Mouse (Mus musculus): ENCODE measurements around the gene Akain1. TPM values are rescaled to one million over a fixed set of nuclear protein-coding genes. Genes with fewer than 3 reads are reported as not detected.

Akain1 gene
- polyA plus RNA-seq (2015; fragmentation: Nextera tagmentation; extraction: Ambion mirVana): not detected in 2 replicates

DNA sequence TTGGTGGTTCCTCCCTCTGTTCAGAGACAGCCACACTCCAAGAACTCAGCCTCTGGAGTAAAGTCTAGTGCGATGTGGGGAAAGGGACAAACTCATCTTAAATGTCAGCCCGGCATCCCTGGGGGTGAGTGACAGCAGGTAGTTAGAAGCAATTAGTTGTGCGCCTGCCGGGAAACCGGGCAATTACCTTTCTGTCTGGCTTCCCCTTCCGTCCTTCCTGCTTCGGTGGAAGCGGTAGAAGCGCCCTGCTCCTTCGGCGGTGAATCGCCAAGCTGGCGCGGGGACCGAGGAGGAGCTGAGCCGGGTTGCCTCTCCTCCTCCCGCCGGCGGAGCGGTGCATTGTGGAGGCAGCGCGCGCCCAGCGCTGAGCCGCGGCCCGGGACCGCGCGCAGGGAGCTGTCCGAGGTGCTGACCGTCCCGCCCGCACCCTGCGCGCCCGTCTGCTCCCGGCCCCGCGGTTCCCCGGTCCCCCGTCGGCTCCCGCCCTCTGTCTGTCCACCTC lies at the start of gene Akain1:
Gene Akain1 (plus strand): TSS at position 337 of the 502 bp plus-strand sequence.
- Histone ChIP-seq H3K4me2 (peak within 1 kb of the TSS; percentile 75), H3K27me3 (replicated peaks) (peaks cover 53% of the 10 kb centered on the region), H3K36me3 (no peaks in the 10 kb centered on the region), H3K27ac (replicated peaks) (no peak within 1 kb of the TSS), H3K9me3 (no peaks in the 10 kb centered on the region), H3K4me3 (peak within 1 kb of the TSS; percentile 58), H3K4me1 (peaks cover 16% of the 10 kb centered on the region), H3K9ac (peak within 1 kb of the TSS; percentile 74)
- WGBS: under 1% methylated on average over 27 of the region's 44 CpGs
- ATAC-seq (ENCODE audit: extremely low read depth, insufficient number of reproducible peaks, low FRiP score, low TSS enrichment): peak; percentile 71; the same call in 1 of the 2 replicates

DNA sequence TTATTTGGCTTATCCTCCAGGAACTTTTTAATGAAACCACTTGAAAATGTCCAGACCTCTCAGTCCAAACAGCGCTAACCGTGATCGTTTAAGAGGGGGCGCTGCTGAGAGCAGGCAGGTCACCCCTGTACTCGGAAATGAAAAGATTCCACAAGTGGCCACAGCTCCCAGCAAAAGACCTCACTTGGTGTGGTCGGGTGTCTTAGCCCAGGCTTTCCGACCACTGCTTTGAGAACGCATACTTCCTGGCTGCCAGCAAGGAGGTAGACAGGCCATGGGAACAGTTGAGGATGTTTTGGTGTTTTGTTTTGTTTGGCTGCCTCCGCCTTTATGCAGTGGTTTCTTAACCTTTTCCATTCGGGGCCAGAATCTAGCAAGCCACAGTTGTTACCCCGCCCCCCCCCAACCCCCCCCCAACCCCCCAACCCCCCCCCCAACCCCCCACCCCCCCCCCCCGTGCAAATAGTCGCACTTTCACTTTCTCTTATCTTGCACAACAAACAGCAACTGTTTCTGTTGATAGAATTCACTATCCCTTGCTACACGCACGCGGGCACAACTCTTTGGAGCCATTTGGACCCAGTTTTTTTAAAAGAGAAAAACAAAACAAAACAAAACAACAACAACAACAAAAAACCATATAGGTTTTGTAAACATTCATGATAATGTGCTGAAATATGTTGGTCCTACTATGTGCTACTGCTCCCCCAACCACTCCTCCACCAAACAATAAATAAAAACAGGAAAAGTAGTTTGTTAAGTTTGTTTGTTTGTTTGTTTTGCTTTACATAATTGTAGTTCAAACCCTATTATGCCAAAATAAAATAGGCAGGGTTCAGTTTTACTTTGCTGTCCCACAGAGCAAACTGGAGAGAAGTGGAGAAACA lies 42.7 kb upstream of the Akain1 start:
- Histone ChIP-seq H3K4me3 (peak overlapping the region; percentile 33), H3K9me3 (no peaks in the 10 kb centered on the region), H3K27me3 (replicated peaks) (no peaks in the 10 kb centered on the region), H3K36me3 (0 out of 2 replicates have a peak, but pooled peaks cover under 1% of the 10 kb centered on the region), H3K27ac (replicated peaks) (peak overlapping the region; percentile 21; the same call in 1 of the 2 replicates), H3K4me1 (peaks cover 12% of the 10 kb centered on the region), H3K4me2 (peak overlapping the region; percentile 61), H3K9ac (peak overlapping the region; percentile 61)
- ATAC-seq (ENCODE audit: extremely low read depth, insufficient number of reproducible peaks, low FRiP score, low TSS enrichment): no peak
- 25% methylated on average over 16 of the region's 16 CpGs for WGBS

DNA sequence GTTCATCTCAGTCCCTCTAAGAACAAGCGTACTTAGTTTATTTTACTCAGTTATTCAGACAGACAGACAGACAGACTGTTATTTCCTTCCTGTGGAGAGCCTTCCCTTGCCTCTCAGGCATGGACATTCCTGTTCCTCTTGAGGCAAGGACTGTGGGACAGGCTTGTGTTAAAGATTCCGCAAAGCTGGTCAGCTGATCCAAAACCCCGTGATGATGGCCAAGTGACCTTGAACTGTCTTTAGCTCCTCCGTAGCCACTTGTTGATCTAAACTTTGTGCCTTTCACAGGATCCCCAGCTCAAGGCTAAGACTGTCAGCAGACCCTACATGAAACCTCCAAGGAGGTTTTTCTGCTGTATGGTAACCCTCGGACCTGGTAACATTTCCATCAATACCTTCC lies 42.0 kb upstream of the Akain1 start:
- Histone ChIP-seq H3K36me3 (no peaks in the 10 kb centered on the region), H3K9ac (no peak overlapping the region), H3K9me3 (no peaks in the 10 kb centered on the region), H3K27ac (replicated peaks) (0 out of 2 replicates have a peak overlapping the region, but pooled peaks have one; percentile 12), H3K4me3 (no peak overlapping the region), H3K27me3 (replicated peaks) (no peaks in the 10 kb centered on the region), H3K4me2 (peak overlapping the region; percentile 13; the same call in 1 of the 2 replicates), H3K4me1 (peaks cover 12% of the 10 kb centered on the region)
- WGBS: 37% methylated on average over 5 of the region's 5 CpGs
- ATAC-seq (ENCODE audit: extremely low read depth, insufficient number of reproducible peaks, low FRiP score, low TSS enrichment): no peak

DNA sequence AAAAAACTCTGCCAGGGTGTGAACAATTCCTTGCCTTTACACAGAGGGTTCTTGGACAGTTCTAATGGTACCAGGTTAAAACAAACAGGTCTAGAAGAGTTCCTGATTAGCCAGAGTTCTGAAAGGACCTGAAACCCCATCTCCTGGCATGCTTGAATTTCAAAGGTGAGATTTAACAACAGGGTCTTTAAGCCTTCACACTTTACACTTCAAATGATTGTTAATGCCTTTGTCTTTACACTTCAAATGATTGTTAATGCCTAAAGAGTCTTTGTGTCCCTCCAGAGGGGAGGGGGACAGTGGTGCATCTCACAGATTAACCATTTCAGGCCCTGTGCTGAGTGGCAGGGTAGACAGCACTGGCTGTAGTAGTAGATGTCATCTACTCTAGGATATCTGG lies 41.0 kb upstream of the Akain1 start:
- no peak overlapping the region for H3K4me3 ChIP-seq
- ATAC-seq (ENCODE audit: extremely low read depth, insufficient number of reproducible peaks, low FRiP score, low TSS enrichment): no peak
- H3K27ac ChIP-seq (replicated peaks): no peak overlapping the region
- no peaks in the 10 kb centered on the region for H3K9me3 ChIP-seq
- H3K36me3 ChIP-seq: no peaks in the 10 kb centered on the region
- no peak overlapping the region for H3K4me2 ChIP-seq
- no peak overlapping the region for H3K9ac ChIP-seq
- no peaks in the 10 kb centered on the region for H3K27me3 ChIP-seq (replicated peaks)
- peaks cover 12% of the 10 kb centered on the region for H3K4me1 ChIP-seq

DNA sequence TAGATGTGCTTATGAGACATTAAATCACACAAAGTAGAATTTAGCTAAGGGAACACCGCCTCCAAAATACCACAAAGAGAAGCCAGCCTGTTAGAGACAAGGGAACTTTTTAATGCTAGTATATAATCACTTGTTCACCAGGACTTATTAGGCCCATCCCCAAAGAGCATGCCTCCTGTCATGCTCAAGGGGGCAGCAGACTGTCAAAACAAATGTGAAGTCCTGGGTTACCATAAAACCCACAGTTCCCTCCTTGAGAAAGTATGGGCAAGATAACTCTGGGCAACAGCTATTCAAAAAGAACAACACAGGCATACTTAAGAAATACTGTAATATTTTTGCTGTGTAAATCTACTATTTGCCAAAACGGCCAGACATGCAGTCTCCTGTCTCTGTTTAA lies 38.0 kb upstream of the Akain1 start:
- no peak overlapping the region for H3K27ac ChIP-seq (replicated peaks)
- no peak overlapping the region for H3K4me2 ChIP-seq
- H3K36me3 ChIP-seq: no peaks in the 10 kb centered on the region
- H3K27me3 ChIP-seq (replicated peaks): no peaks in the 10 kb centered on the region
- peaks cover 9% of the 10 kb centered on the region for H3K4me1 ChIP-seq
- ATAC-seq (ENCODE audit: extremely low read depth, insufficient number of reproducible peaks, low FRiP score, low TSS enrichment): no peak
- WGBS: 70% methylated on average over 2 of the region's 2 CpGs
- H3K4me3 ChIP-seq: no peak overlapping the region
- 0 out of 2 replicates have a peak, but pooled peaks cover 6% of the 10 kb centered on the region for H3K9me3 ChIP-seq
- no peak overlapping the region for H3K9ac ChIP-seq

DNA sequence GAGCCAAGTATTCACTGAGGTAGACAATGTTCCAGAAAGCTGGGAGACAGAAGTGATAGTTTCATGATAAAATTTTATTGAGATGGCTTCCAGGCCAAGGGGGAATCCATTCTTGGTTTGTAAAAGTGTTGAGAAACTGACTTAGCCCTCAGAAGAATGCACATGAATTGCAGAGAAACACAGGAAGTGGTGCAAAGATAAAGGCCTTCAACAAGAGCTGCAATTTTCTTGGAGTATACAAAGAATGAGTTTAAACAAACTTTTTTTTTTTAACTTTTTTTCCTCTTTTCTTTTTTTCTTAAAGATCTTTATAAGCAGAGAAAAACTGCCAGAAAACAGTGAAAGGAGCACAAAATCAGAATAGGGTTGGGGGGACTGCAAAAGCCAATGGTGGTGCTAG lies 23.0 kb upstream of the Akain1 start:
- H3K9me3 ChIP-seq: no peaks in the 10 kb centered on the region
- peak overlapping the region; percentile 98 for H3K27ac ChIP-seq (replicated peaks)
- ATAC-seq (ENCODE audit: extremely low read depth, insufficient number of reproducible peaks, low FRiP score, low TSS enrichment): no peak

DNA sequence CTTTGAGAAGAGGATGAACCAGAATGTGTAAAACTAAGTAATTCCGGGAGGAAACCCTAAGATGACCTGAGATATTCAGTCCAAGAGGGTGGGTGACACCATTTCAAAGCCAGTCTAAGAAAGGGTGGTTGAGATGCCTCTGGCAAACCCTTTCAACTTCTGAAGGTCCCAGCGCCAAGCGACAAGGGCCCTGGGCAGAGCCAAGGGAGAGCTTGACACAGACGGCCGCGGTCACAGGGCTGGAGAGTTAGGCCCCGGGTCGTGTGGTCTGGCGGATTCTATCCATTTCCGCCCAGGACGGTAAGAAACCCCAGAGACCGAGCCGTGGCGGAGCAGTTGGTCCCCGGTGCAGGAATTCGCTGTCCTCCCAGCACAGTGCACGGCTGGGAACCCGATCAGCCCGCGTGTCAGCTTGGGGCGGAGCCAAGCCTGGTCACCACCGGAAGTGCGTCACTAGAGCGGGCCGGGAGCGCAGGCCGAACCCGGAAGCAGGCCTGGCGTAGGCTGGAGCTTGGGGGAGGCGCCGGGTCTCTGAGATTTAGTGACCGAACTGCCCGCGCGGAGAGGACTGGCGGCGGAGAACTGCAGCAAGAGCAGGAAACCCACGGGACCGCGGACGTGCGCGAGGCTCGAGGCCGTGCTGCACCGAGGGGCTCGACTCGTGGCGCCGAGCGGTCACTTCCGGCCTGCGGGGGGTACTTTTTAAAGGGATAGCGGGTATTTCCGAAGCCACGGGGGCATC lies 22.0 kb upstream of the Akain1 start:
- ATAC-seq (ENCODE audit: extremely low read depth, insufficient number of reproducible peaks, low FRiP score, low TSS enrichment): peak; percentile 99
- Histone ChIP-seq H3K27ac (replicated peaks) (peak overlapping the region; percentile 98), H3K9ac (peak overlapping the region; percentile 92), H3K27me3 (replicated peaks) (no peaks in the 10 kb centered on the region), H3K4me1 (peaks cover 18% of the 10 kb centered on the region), H3K9me3 (no peaks in the 10 kb centered on the region), H3K4me3 (peak overlapping the region; percentile 85), H3K4me2 (peak overlapping the region; percentile 85), H3K36me3 (no peaks in the 10 kb centered on the region)
- WGBS: under 1% methylated on average over 56 of the region's 56 CpGs

More for the DNA sequence above, 23.0 kb upstream of the Akain1 start:
- Histone ChIP-seq H3K4me1 (peaks cover 18% of the 10 kb centered on the region), H3K36me3 (no peaks in the 10 kb centered on the region), H3K4me3 (peak overlapping the region; percentile 85), H3K27me3 (replicated peaks) (no peaks in the 10 kb centered on the region), H3K9ac (peak overlapping the region; percentile 92), H3K4me2 (peak overlapping the region; percentile 85)

DNA sequence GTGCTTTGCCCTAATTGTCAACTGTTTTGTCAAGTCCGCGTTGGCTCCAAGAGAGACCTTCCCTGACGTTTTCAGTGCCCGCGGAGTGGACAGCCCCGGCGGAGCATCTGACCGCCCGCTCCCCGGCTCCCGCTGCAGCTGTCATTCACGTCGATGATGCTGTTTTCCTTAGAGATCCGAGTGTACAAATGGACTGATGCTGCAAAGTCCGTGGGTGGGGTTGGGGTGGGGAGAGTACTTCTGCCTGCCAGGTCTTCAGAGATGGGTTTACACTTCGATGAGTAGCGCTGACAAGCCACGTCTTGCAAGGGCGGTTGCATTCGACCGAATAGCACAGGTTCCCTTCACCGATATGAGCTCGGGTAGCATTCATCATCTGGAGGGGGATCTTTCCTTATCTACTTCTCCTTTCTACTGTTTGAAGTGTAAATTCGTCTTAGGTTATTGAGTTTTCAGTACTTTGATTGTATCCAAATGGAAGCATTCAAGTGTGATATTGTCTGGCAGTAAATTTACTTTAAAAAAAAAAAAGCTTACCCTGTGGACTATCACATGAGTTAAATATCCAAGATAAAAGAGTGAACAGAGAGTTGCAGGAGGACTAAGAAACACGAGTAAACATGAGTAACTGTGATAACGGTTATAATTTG lies 21.3 kb upstream of the Akain1 start:
- no peaks in the 10 kb centered on the region for H3K27me3 ChIP-seq (replicated peaks)
- H3K4me3 ChIP-seq: peak overlapping the region; percentile 85
- peak overlapping the region; percentile 98 for H3K27ac ChIP-seq (replicated peaks)
- H3K4me1 ChIP-seq: peaks cover 18% of the 10 kb centered on the region
- WGBS: 3% methylated on average over 26 of the region's 26 CpGs
- peak overlapping the region; percentile 85 for H3K4me2 ChIP-seq
- ATAC-seq (ENCODE audit: extremely low read depth, insufficient number of reproducible peaks, low FRiP score, low TSS enrichment): peak; percentile 23; the same call in 1 of the 2 replicates
- peak overlapping the region; percentile 92 for H3K9ac ChIP-seq
- H3K9me3 ChIP-seq: no peaks in the 10 kb centered on the region
- no peaks in the 10 kb centered on the region for H3K36me3 ChIP-seq

DNA sequence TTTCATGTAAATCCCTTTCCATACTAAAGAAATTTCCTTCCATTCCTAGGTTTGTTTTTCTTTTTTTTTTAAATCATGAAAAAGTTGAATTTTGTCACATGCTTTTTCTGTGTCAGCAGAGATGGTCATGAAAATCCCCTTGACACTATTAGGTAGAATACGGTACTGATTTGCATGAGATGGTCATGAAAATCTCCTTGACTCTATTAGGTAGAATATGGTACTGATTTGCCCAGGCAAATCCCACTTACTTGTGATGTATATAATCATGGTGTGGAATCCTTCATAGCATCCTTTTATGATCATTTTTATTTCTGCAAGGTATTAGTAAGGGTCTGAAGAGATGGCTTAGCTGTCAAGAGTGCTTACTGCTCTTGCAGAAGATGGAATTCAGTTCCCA lies 17.5 kb upstream of the Akain1 start:
- no peaks in the 10 kb centered on the region for H3K27me3 ChIP-seq (replicated peaks)
- peaks cover 11% of the 10 kb centered on the region for H3K4me1 ChIP-seq
- H3K36me3 ChIP-seq: no peaks in the 10 kb centered on the region
- H3K4me2 ChIP-seq: no peak overlapping the region
- H3K4me3 ChIP-seq: no peak overlapping the region
- ATAC-seq (ENCODE audit: extremely low read depth, insufficient number of reproducible peaks, low FRiP score, low TSS enrichment): no peak
- H3K27ac ChIP-seq (replicated peaks): no peak overlapping the region
- H3K9ac ChIP-seq: no peak overlapping the region
- no peaks in the 10 kb centered on the region for H3K9me3 ChIP-seq
- 4% methylated on average over 1 of the region's 1 CpGs for WGBS

DNA sequence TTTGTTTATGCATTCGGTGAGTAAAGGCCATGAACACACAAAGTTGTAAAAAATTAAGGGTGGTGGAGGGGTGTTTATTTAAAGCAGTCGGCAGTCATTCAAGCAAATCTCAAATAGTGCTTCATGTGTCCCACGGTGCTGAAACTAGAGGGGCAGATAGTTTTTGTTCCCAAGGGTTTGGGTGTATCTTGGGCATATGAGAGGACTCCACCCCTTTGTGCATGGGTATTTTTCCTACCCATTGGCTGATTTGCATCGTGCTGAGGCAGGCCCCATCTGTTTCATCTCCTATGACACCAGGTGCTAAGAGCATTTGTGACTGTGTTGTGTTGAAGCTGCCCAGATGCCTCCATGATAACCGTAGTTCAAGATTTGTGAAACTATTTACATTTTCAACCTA lies 1.3 kb upstream of the Akain1 start:
- no peak overlapping the region for H3K4me2 ChIP-seq
- H3K9me3 ChIP-seq: no peaks in the 10 kb centered on the region
- 57% methylated on average over 5 of the region's 5 CpGs for WGBS
- H3K4me3 ChIP-seq: no peak overlapping the region
- H3K4me1 ChIP-seq: peaks cover 16% of the 10 kb centered on the region
- no peaks in the 10 kb centered on the region for H3K36me3 ChIP-seq
- no peak overlapping the region for H3K9ac ChIP-seq
- ATAC-seq (ENCODE audit: extremely low read depth, insufficient number of reproducible peaks, low FRiP score, low TSS enrichment): no peak
- peaks cover 53% of the 10 kb centered on the region for H3K27me3 ChIP-seq (replicated peaks)
- no peak overlapping the region for H3K27ac ChIP-seq (replicated peaks)

DNA sequence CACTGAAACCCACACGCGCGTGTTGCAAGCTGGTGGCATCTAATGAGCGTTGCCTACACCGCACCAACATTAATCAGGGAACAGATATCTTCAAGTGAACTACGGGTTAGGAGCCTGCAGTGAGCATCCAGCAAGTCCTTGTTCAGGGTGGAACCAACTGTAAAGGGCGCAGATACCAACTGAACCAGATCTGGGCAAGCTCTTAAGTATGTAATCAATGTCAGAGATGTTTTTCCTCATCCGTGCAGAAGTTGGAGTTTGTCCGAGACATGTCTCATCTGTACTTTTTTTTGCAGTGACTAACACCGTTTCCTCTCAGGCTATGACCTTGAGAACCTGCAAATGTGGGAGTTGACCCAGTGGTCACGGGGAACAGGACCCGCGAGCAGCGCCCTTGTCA lies 640 bp upstream of the Akain1 start:
- no peak for ATAC-seq (ENCODE audit: extremely low read depth, insufficient number of reproducible peaks, low FRiP score, low TSS enrichment)
- Histone ChIP-seq H3K27me3 (replicated peaks) (peaks cover 53% of the 10 kb centered on the region), H3K27ac (replicated peaks) (no peak overlapping the region), H3K4me3 (peak overlapping the region; percentile 58), H3K36me3 (no peaks in the 10 kb centered on the region), H3K4me1 (peaks cover 16% of the 10 kb centered on the region), H3K4me2 (peak overlapping the region; percentile 75), H3K9ac (peak overlapping the region; percentile 74), H3K9me3 (no peaks in the 10 kb centered on the region)
- 29% methylated on average over 14 of the region's 14 CpGs for WGBS

Measured in heart, embryonic 13.5 days (tissue).